Mouse (Mus musculus) frontal cortex, postnatal 10 days (tissue): ENCODE results near the gene Prelid3b.

Experiments
- DNase-seq, 2 experiments: peaks; one replicate each; pipeline ENCODE4 v3.0.0; 2022; ENCODE audit warnings: low spot score in 2 of 2, mixed read lengths in 1 of 2

Prelid3b gene

GRCm38 (mm10) chr2:174472818-174473549 lies at the start of gene Prelid3b:
Gene Prelid3b, minus strand, starts transcription at chr2:174473081.
- peak; percentile 98 to 99 for DNase-seq

- no peak for DNase-seq
Observed at GRCm38 (mm10) chr2:174522134-174522533, 49.3 kb upstream of the Prelid3b start.

- no peak for DNase-seq
Observed at GRCm38 (mm10) chr2:174517141-174518079, 44.5 kb upstream of the Prelid3b start.

GRCm38 (mm10) chr2:174514887-174515286 lies 42.0 kb upstream of the Prelid3b start:
- DNase-seq = no peak

- no peak for DNase-seq
Observed at GRCm38 (mm10) chr2:174513827-174514226, 40.9 kb upstream of the Prelid3b start.

GRCm38 (mm10) chr2:174509825-174510224 lies 36.9 kb upstream of the Prelid3b start:
- no peak for DNase-seq

- no peak for DNase-seq
Observed at GRCm38 (mm10) chr2:174507998-174508397, 35.1 kb upstream of the Prelid3b start.

GRCm38 (mm10) chr2:174502831-174503460 lies 30.1 kb upstream of the Prelid3b start:
- no peak for DNase-seq

GRCm38 (mm10) chr2:174502321-174502720 lies 29.4 kb upstream of the Prelid3b start:
- no peak for DNase-seq

- no peak for DNase-seq
Observed at GRCm38 (mm10) chr2:174501517-174501916, 28.6 kb upstream of the Prelid3b start.

- no peak for DNase-seq
Observed at GRCm38 (mm10) chr2:174500814-174501503, 28.1 kb upstream of the Prelid3b start.

GRCm38 (mm10) chr2:174492858-174493257 lies 20.0 kb upstream of the Prelid3b start:
- no peak for DNase-seq

GRCm38 (mm10) chr2:174487005-174487404 lies 14.1 kb upstream of the Prelid3b start:
- DNase-seq = no peak

GRCm38 (mm10) chr2:174478746-174479145 lies 5.9 kb upstream of the Prelid3b start:
- DNase-seq = no peak

- DNase-seq = no peak
Observed at GRCm38 (mm10) chr2:174477543-174478319, 4.8 kb upstream of the Prelid3b start.

- no peak for DNase-seq
Observed at GRCm38 (mm10) chr2:174473550-174473927, 658 bp upstream of the Prelid3b start.

- no peak for DNase-seq
Observed at GRCm38 (mm10) chr2:174472407-174472806, 474 bp downstream of the Prelid3b start.

- no peak for DNase-seq
Observed at GRCm38 (mm10) chr2:174470786-174471405, 2.0 kb downstream of the Prelid3b start.

GRCm38 (mm10) chr2:174470333-174470732 lies 2.5 kb downstream of the Prelid3b start:
- DNase-seq = no peak

- DNase-seq = peak; percentile 94 to 96
Observed at GRCm38 (mm10) chr2:174463789-174464523, 8.9 kb downstream of the Prelid3b start, which contains the start of gene Atp5e. Gene Atp5e, minus strand, starts transcription at chr2:174464105.
